Mouse (Mus musculus) neural tube, embryonic 11.5 days (tissue): ENCODE measurements around the gene Gm20388. TPM values are rescaled to one million over a fixed set of nuclear protein-coding genes. Genes with fewer than 3 reads are reported as not detected.

ENCODE experiments used
- ATAC-seq: fragments of 200-750 bp; cut with Nextera tagmentation; 2 replicates; pipeline ENCODE4 v1.8.0; 2017; ENCODE audit warnings: moderate number of reproducible peaks, mild to moderate bottlenecking, moderate TSS enrichment, moderate library complexity; ENCODE audit not compliant: insufficient read depth, low FRiP score, low TSS enrichment
- DNase-seq: peaks from one replicate; pipeline ENCODE4 v3.0.0-alpha.2; 2015; ENCODE audit warnings: low spot score
- H3K27ac ChIP-seq: fragments of 300-500 bp; sonication (generic); 2 replicates; pipeline ENCODE4 v1.5.1; 2014; ENCODE audit warnings: low read depth, mild to moderate bottlenecking, low read length
- H3K27me3 ChIP-seq: fragments of 300-500 bp; sonication (generic); 2 replicates; pipeline ENCODE4 v1.6.1; 2014; ENCODE audit warnings: mild to moderate bottlenecking, low read length, mixed read lengths; ENCODE audit not compliant: control insufficient read depth, insufficient read depth
- H3K36me3 ChIP-seq: fragments of 300-500 bp; sonication (generic); 2 replicates; pipeline ENCODE4 v1.6.1; 2014; ENCODE audit warnings: mild to moderate bottlenecking, low read length, moderate library complexity, mixed read lengths; ENCODE audit not compliant: control insufficient read depth, insufficient read depth
- H3K4me1 ChIP-seq: fragments of 300-500 bp; sonication (generic); 2 replicates; pipeline ENCODE4 v1.6.1; 2014; ENCODE audit warnings: low read length, mixed read lengths; ENCODE audit not compliant: control insufficient read depth, insufficient read depth
- H3K4me2 ChIP-seq: fragments of 300-500 bp; sonication (generic); 2 replicates; pipeline ENCODE4 v1.6.1; 2014; ENCODE audit warnings: low read depth, mild to moderate bottlenecking, moderate library complexity
- H3K4me3 ChIP-seq: fragments of 300-500 bp; sonication (generic); 2 replicates; pipeline ENCODE4 v1.5.1; 2014; ENCODE audit warnings: low read depth, low read length
- H3K9ac ChIP-seq: fragments of 300-500 bp; sonication (generic); 2 replicates; pipeline ENCODE4 v1.6.1; 2014; ENCODE audit warnings: mild to moderate bottlenecking, low read length
- H3K9me3 ChIP-seq: fragments of 300-500 bp; sonication (generic); 2 replicates; pipeline ENCODE4 v1.6.1; 2016; ENCODE audit warnings: low read length; ENCODE audit not compliant: control insufficient read depth
- WGBS: fragments of 180-500 bp; shearing (Covaris S2); extraction: QIAGEN DNeasy Blood & Tissue Kit; methylation state at CpG from one replicate; pipeline ENCODE4 v1.1.7; 2014; 5-methylcytosine and 5-hydroxymethylcytosine counted together
- polyA plus RNA-seq: library from polyadenylated mRNA; unstranded; fragments of >200 nt; fragmentation: Nextera tagmentation; extraction: Ambion mirVana; gene quantifications from 2 replicates; pipeline ENCODE4 v1.2.1, GENCODE M21; 2014

Gm20388 gene
- polyA plus RNA-seq, 1 experiment from 2014 or later, result not detected

DNA sequence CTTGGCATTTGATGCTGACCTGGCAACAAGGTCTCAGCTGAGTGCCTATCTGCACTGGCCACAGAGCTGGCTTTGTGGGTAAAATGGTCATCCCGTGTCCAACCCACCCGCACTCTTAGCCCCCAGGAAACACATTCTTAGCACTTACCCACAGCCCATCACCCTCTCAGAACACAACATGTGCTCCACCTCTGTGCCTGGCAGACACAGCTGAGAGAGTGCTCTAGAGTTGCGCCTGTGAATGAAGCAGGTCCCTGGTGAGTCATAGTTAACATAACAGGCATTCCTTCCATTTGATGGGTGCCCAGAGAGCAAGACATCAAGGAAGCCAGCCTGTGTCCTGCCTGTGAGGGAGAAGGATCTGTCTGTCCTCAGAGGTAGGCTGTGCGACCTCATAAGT, 2276.6 kb downstream of the Gm20388 start:
- no peak for ATAC-seq
- no peaks in the 10 kb centered on the region for H3K36me3 ChIP-seq
- no peaks in the 10 kb centered on the region for H3K27me3 ChIP-seq
- H3K9ac ChIP-seq, result no peak overlapping the region
- no peak overlapping the region for H3K27ac ChIP-seq
- no peaks in the 10 kb centered on the region for H3K9me3 ChIP-seq
- DNase-seq, result no peak
- H3K4me3 ChIP-seq, result no peak overlapping the region
- WGBS, result 87% methylated on average over 4 of the region's 4 CpGs
- no peak overlapping the region for H3K4me2 ChIP-seq
- no peaks in the 10 kb centered on the region for H3K4me1 ChIP-seq

DNA sequence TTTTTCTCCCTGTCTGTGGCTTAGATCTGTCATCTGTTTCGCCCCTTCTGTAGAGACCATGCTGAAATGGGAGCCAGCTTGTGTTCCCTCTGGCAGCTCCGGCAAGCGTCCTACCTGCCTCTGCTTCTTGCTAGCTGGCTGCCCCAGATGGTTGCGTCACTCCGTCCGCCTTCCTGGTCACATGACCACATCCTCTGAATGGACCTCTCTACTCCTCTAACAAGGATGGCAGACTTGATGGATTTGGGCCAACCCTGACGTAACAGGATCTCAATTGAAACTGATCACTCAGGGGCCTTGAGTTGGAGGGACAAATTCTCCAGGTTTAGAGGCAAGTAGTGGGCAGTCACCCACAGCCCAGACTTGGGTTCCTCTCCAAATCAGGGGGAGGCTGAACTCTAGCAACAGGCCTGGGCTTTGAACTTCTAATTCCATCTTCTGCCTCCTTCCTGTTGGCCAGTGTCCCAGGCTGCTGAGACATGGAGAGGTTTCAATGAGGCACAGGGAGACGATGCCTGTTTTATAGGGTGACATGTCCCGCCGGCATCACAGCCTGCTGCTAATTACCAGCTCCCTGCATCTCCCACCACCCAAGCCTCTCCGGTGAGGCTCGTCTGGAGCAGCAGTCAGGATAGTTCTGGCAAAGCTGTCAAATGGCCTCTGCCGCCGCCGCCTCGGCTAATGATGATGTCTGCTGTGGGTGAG, 2279.9 kb downstream of the Gm20388 start:
- no peaks in the 10 kb centered on the region for H3K9me3 ChIP-seq
- ATAC-seq, result no peak
- H3K4me1 ChIP-seq, result peaks cover 4% of the 10 kb centered on the region; the same call in 1 of the 2 replicates
- no peak overlapping the region for H3K4me2 ChIP-seq
- WGBS, result 50% methylated on average over 16 of the region's 16 CpGs
- no peak overlapping the region for H3K9ac ChIP-seq
- H3K4me3 ChIP-seq, result no peak overlapping the region
- no peaks in the 10 kb centered on the region for H3K27me3 ChIP-seq
- H3K27ac ChIP-seq, result 0 out of 2 replicates have a peak overlapping the region, but pooled peaks have one; percentile 20
- no peak for DNase-seq
- H3K36me3 ChIP-seq, result no peaks in the 10 kb centered on the region

DNA sequence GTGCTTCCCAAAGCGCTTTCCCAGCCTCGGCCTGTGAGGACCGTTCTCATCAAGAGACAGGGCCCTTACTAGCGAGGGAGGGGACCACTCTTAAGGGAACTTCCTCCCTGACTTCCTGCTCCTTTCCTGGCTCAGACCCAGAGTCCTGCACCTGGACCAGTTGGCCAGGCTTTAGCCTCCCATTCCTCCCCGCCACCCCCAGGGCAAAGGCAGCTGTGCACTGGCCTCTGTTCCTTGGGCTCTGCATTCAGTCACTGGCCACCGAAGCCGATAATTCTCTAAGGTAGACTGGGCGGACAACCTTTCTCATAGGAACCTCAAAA, 2280.4 kb downstream of the Gm20388 start:
- DNase-seq (no peak), ATAC-seq (no peak)
- no peak overlapping the region for H3K4me3 ChIP-seq
- peaks cover 4% of the 10 kb centered on the region; the same call in 1 of the 2 replicates for H3K4me1 ChIP-seq
- H3K9ac ChIP-seq, result no peak overlapping the region
- H3K27ac ChIP-seq, result 0 out of 2 replicates have a peak overlapping the region, but pooled peaks have one; percentile 20
- no peaks in the 10 kb centered on the region for H3K27me3 ChIP-seq
- H3K36me3 ChIP-seq, result no peaks in the 10 kb centered on the region
- WGBS, result 68% methylated on average over 8 of the region's 8 CpGs
- no peaks in the 10 kb centered on the region for H3K9me3 ChIP-seq
- H3K4me2 ChIP-seq, result no peak overlapping the region

DNA sequence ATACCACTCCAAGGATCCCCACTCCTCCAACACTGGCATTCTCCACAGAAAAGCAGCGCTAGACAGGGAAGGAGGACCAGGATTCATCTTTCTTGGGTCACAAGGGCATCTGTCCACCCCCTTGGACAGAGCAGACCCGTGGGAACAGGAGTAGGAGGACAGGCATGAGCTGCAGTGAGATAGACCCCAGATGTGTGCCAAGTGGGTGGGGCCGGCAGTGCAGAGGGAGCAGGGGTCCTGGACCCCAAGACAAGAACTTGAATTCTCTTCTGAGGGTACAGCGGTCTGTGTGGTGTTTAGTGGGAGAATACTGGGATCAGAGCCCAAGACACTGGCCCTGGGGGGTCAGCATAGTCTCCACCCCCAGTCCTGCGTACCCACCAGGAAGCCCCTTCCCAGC, 2282.1 kb downstream of the Gm20388 start:
- Histone ChIP-seq H3K27me3 (no peaks in the 10 kb centered on the region), H3K4me2 (no peak overlapping the region), H3K9me3 (no peaks in the 10 kb centered on the region), H3K4me1 (peaks cover 4% of the 10 kb centered on the region; the same call in 1 of the 2 replicates), H3K36me3 (no peaks in the 10 kb centered on the region), H3K4me3 (no peak overlapping the region), H3K27ac (no peak overlapping the region), H3K9ac (no peak overlapping the region)
- ATAC-seq (no peak), DNase-seq (no peak)
- WGBS, result 73% methylated on average over 5 of the region's 5 CpGs

DNA sequence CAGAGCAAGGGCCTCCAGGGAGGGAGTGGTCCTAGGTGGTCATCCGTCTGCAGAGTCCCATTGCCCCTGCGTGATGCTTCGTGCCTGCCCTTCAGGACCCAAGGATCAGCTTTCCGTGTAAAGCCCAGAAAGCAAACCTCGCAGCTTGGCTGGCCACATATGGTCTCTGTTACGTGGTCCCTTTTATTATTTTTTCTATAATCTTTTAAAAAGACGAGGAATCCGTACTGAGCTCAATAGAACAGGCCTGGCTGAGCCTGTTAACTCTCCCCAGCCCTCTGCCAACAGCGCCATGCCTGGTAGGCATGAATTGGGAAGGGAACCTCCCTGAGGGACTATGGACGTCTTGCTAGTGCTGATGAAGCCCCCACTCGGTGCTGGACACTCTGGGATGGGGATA, 2282.9 kb downstream of the Gm20388 start:
- no peak overlapping the region for H3K9ac ChIP-seq
- H3K4me1 ChIP-seq, result peaks cover 4% of the 10 kb centered on the region; the same call in 1 of the 2 replicates
- H3K27me3 ChIP-seq, result no peaks in the 10 kb centered on the region
- no peaks in the 10 kb centered on the region for H3K36me3 ChIP-seq
- no peak overlapping the region for H3K27ac ChIP-seq
- DNase-seq (no peak), ATAC-seq (no peak)
- H3K9me3 ChIP-seq, result no peaks in the 10 kb centered on the region
- H3K4me2 ChIP-seq, result no peak overlapping the region
- WGBS, result 75% methylated on average over 11 of the region's 11 CpGs
- H3K4me3 ChIP-seq, result no peak overlapping the region

DNA sequence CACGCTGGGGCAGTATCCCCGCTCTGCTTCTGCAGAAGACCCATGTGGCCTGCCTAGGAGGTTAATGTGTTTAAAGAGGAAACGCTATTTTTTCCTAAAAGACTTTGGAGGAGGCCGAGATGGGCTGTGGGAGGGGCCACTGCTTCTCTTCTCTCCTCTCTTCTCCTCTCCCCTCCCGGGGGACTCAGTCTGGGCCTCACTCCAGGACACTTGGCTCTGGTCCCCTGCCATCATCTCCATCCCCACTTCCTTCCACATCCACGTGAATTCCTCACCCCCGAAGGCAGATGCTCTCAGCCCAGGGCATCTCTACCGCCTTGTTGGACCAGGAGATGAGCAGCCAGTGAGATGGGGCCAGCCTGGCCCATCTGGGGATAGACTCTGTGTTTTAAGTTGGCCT, 2283.8 kb downstream of the Gm20388 start:
- no peak overlapping the region for H3K4me2 ChIP-seq
- DNase-seq, result no peak
- no peaks in the 10 kb centered on the region for H3K9me3 ChIP-seq
- peaks cover 4% of the 10 kb centered on the region; the same call in 1 of the 2 replicates for H3K4me1 ChIP-seq
- no peak for ATAC-seq
- no peak overlapping the region for H3K9ac ChIP-seq
- no peak overlapping the region; the same call in 1 of the 2 replicates for H3K27ac ChIP-seq
- H3K36me3 ChIP-seq, result no peaks in the 10 kb centered on the region
- no peak overlapping the region for H3K4me3 ChIP-seq
- no peaks in the 10 kb centered on the region for H3K27me3 ChIP-seq
- 79% methylated on average over 8 of the region's 8 CpGs for WGBS

DNA sequence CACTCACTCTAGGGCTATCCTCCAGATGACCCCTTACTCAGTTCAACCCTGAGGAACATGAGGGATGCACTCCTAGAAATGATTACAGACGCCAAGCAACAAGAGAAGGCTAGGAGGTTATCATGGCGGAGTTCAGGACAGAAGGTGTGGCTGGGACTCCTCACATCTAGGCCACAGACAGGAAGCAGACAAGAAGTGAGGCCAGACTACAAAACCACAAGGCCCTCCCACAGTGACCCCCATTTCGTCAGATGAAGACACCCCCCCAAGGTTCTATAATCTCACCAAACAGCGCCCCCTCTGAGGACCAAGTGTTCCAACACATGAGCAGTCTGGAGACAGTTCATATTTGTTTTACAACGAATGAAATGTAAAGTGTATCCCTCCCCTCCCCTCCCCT, 2286.7 kb downstream of the Gm20388 start:
- H3K4me1 ChIP-seq, result peaks cover 4% of the 10 kb centered on the region; the same call in 1 of the 2 replicates
- H3K36me3 ChIP-seq, result no peaks in the 10 kb centered on the region
- DNase-seq (no peak), ATAC-seq (no peak)
- no peak overlapping the region for H3K9ac ChIP-seq
- no peaks in the 10 kb centered on the region for H3K27me3 ChIP-seq
- no peak overlapping the region for H3K4me3 ChIP-seq
- 75% methylated on average over 5 of the region's 5 CpGs for whole genome bisulfite sequencing
- no peak overlapping the region for H3K27ac ChIP-seq
- no peaks in the 10 kb centered on the region for H3K9me3 ChIP-seq
- no peak overlapping the region for H3K4me2 ChIP-seq

DNA sequence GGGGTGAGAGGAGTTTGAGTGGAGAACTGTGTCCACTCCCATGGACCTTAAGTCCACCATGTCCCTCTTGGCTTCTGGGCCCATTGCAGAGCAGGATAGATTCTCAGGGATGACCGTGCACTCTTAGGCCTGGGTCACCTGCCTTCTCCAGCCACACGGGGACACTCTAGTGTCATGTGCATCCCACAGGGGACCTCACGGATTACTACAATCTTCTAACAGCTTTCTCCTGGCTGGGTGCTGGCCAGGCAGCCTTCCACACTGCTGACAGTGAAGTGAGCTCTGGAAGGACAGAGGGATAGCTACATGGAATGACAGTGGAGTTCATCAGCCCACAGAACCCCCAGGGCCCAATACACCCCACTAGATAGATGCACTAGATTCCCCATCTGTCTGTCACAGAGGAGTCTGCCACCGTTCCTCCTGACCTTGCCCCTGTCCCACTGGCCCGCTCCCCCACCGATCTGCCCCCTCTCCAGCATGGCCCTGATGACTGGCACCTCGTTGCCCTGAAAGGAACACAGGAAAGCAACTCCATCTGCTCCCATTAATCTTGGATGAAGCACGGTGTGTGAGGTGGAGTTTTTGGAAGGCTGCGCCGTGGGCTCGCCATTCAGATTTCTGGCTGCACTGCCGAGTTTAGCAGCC, 2287.9 kb downstream of the Gm20388 start:
- Histone ChIP-seq H3K4me1 (peaks cover 4% of the 10 kb centered on the region; the same call in 1 of the 2 replicates), H3K27ac (no peak overlapping the region), H3K9ac (no peak overlapping the region), H3K4me3 (no peak overlapping the region), H3K36me3 (no peaks in the 10 kb centered on the region), H3K27me3 (no peaks in the 10 kb centered on the region), H3K4me2 (no peak overlapping the region), H3K9me3 (no peaks in the 10 kb centered on the region)
- WGBS, result 77% methylated on average over 12 of the region's 12 CpGs
- ATAC-seq, result no peak
- no peak for DNase-seq

DNA sequence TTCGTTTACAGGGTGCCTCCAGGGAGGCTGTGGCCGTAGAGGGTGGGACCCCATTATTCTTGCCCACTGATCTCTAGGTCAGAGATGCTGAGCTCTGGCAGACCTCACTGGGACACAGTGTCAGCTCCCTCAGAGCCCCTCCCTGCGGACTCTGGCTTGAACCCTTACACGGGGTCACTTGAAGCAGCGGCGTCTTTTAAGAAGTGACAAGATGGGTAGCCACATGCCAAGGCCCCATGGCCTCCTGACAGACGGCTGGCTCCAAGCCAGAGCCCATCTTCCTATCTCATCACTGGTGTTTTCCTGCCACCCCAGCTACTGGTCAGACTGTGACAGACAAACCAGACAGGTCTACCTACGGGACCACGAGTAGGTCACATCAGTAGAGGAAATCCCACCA, 2288.6 kb downstream of the Gm20388 start:
- Histone ChIP-seq H3K9me3 (no peaks in the 10 kb centered on the region), H3K4me2 (no peak overlapping the region), H3K27me3 (no peaks in the 10 kb centered on the region), H3K4me1 (no peaks in the 10 kb centered on the region), H3K27ac (no peak overlapping the region), H3K36me3 (no peaks in the 10 kb centered on the region), H3K9ac (no peak overlapping the region), H3K4me3 (no peak overlapping the region)
- ATAC-seq (no peak), DNase-seq (no peak)
- 89% methylated on average over 9 of the region's 9 CpGs for WGBS
